In the genomic region with DNA sequence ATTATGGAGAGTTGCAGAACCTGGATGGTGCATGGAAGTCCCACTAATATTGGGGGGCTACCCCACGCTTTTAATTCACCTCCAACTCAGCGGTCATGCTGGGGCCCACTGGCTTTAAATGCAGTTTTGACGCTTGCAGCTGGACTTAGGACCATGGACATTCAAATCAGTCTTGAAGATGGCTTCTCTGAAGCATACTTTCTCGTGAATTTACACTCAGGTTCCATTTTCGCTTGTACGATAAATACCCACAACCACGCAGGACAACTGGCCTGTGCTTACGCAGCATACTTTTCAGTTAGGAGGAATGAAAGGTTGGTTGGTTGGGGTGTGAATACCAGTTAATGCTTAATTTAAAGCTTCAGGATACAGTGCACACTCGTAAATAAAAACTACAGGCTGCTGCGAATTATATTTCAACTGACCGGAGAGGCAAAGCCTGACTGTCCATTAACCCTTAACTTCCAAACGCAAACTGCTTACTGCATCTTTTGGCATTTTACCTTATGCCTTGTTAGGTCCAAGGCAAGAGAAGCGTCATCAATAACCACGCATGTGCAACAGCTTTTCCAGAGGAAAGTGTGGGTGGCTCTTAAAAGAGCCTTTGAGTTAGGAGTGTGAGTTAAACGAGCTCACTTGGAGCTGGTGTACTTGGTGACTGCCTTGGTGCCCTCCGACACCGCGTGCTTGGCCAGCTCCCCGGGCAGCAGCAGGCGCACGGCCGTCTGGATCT, we compare ENCODE assay signal across 9 mouse cellular contexts. TPM values are rescaled to one million over a fixed set of nuclear protein-coding genes. Genes with fewer than 3 reads are reported as not detected.
DNase-seq lines count a peak whose midpoint lies in the region; ATAC-seq and TF ChIP-seq lines count a peak whose summit lies in the region.
"Had no signal": no experiment of that assay in that cellular context is flagged by ENCODE, and none has a peak within 500 bp of the region (broad histone marks: within the 10 kb centered on the region; RNA-seq: fewer than 3 reads in every experiment).

No protein-coding gene starts in this region.

- H3K9me3 ChIP-seq in embryonic facial prominence, embryonic 15.5 days (replicated peaks): no peaks in the 10 kb centered on the region
- no peaks in the 10 kb centered on the region for H3K9me3 ChIP-seq in intestine, embryonic 16.5 days (ENCODE audit: control insufficient read depth, low read length)
- H3K9me3 ChIP-seq in midbrain, postnatal 0 days (ENCODE audit: low read length): no peaks in the 10 kb centered on the region

- peak overlapping the region; percentile 91 for H3K27ac ChIP-seq in embryonic facial prominence, embryonic 15.5 days (replicated peaks)
- peak overlapping the region; percentile 91 for H3K27ac ChIP-seq in intestine, embryonic 16.5 days (ENCODE audit: low read length)
- H3K27ac ChIP-seq in midbrain, postnatal 0 days (ENCODE audit: low read depth, low read length): 0 out of 2 replicates have a peak overlapping the region, but pooled peaks have one; percentile 51

- H3K4me1 ChIP-seq in embryonic facial prominence, embryonic 15.5 days: peaks cover 34% of the 10 kb centered on the region
- peaks cover 16% of the 10 kb centered on the region for H3K4me1 ChIP-seq in intestine, embryonic 16.5 days (ENCODE audit: control insufficient read depth, insufficient read depth, low read length)
- H3K4me1 ChIP-seq in midbrain, postnatal 0 days (ENCODE audit: insufficient read depth, low read length): peaks cover 2% of the 10 kb centered on the region

- WGBS in embryonic facial prominence, embryonic 15.5 days: under 1% methylated on average over 21 of the region's 22 CpGs
- WGBS in intestine, embryonic 16.5 days: under 1% methylated on average over 20 of the region's 22 CpGs
- under 1% methylated on average over 22 of the region's 22 CpGs for WGBS in midbrain, postnatal 0 days

- peak; percentile 14 for DNase-seq in left cerebral cortex, postnatal 4 days
- no peak for DNase-seq in left cerebral cortex, adult 11 months (ENCODE audit: low spot score)
- peak; percentile 28 for DNase-seq in NIH3T3 (ENCODE audit: low read depth)
- no peak for DNase-seq in midbrain, postnatal 0 days (ENCODE audit: low spot score)
- no peak for DNase-seq in urinary bladder, postnatal 10 days (ENCODE audit: low spot score)
- no peak for DNase-seq in adrenal gland, postnatal 36 days

- H3K4me3 ChIP-seq in embryonic facial prominence, embryonic 15.5 days (replicated peaks): peak overlapping the region; percentile 44
- peak overlapping the region; percentile 48 for H3K4me3 ChIP-seq in intestine, embryonic 16.5 days (ENCODE audit: low read length)
- H3K4me3 ChIP-seq in midbrain, postnatal 0 days (ENCODE audit: low read depth, low read length): peak overlapping the region; percentile 38

- intact Hi-C loops in left cerebral cortex, postnatal 4 days (cut with DNase I): no loop called here

- no peak for ATAC-seq in embryonic facial prominence, embryonic 15.5 days (ENCODE audit: insufficient number of reproducible peaks, low FRiP score, low TSS enrichment, low read depth)
- no peak for ATAC-seq in intestine, embryonic 16.5 days
- ATAC-seq in midbrain, postnatal 0 days (ENCODE audit: low FRiP score): no peak

- H3K36me3 ChIP-seq in embryonic facial prominence, embryonic 15.5 days: no peaks in the 10 kb centered on the region
- no peaks in the 10 kb centered on the region for H3K36me3 ChIP-seq in intestine, embryonic 16.5 days (ENCODE audit: control insufficient read depth, insufficient read depth, low read length)
- no peaks in the 10 kb centered on the region for H3K36me3 ChIP-seq in midbrain, postnatal 0 days (ENCODE audit: insufficient read depth, low read length)

- no peak for TF ChIP-seq CTCF in midbrain, postnatal 0 days (IDR thresholded peaks at IDR 0.05)

- peak overlapping the region; percentile 35; the same call in 1 of the 2 replicates for H3K9ac ChIP-seq in embryonic facial prominence, embryonic 15.5 days
- peak overlapping the region; percentile 68 for H3K9ac ChIP-seq in intestine, embryonic 16.5 days (ENCODE audit: low read depth, low read length)
- 0 out of 2 replicates have a peak overlapping the region, but pooled peaks have one; percentile 19 for H3K9ac ChIP-seq in midbrain, postnatal 0 days (replicated peaks; ENCODE audit: low read length, poor library complexity, severe bottlenecking)

- no peaks in the 10 kb centered on the region for H3K27me3 ChIP-seq in embryonic facial prominence, embryonic 15.5 days
- no peaks in the 10 kb centered on the region for H3K27me3 ChIP-seq in intestine, embryonic 16.5 days (replicated peaks; ENCODE audit: control insufficient read depth, insufficient read depth, low read length)
- H3K27me3 ChIP-seq in midbrain, postnatal 0 days (ENCODE audit: insufficient read depth, low read length): no peaks in the 10 kb centered on the region

- peak overlapping the region; percentile 77 for H3K4me2 ChIP-seq in embryonic facial prominence, embryonic 15.5 days (replicated peaks)
- H3K4me2 ChIP-seq in intestine, embryonic 16.5 days (ENCODE audit: low read depth, low read length): peak overlapping the region; percentile 88
- H3K4me2 ChIP-seq in midbrain, postnatal 0 days (ENCODE audit: low read depth, low read length, poor library complexity, severe bottlenecking): peak overlapping the region; percentile 73

RNA-seq across cellular contexts. Expression of gene Hist1h2bl, which starts 0.6 kb away (rescaled TPM):
- 100 to 1,000 TPM; 112 to 115 TPM for total RNA-seq in left cerebral cortex, postnatal 4 days (2021)
- polyA plus RNA-seq in embryonic facial prominence, embryonic 15.5 days (2015; fragmentation: Nextera tagmentation; extraction: Ambion mirVana): 0.60 and 2.0 TPM in 2 replicates
- 2.3 and 2.5 TPM in 2 replicates for polyA plus RNA-seq in intestine, embryonic 16.5 days (2015; fragmentation: Nextera tagmentation; extraction: Ambion mirVana)
- total RNA-seq in midbrain, postnatal 0 days (2014; rRNA removed): 87.0 and 175 TPM in 2 replicates
- polyA plus RNA-seq in midbrain, postnatal 0 days (2015; fragmentation: Nextera tagmentation; extraction: Ambion mirVana): not detected in 2 replicates
- total RNA-seq in adrenal gland, postnatal 36 days (2021): 10 to 100 TPM; 60.4 to 64.6 TPM

RNA-seq across cellular contexts. Expression of gene Hist1h2ai, which starts 0.9 kb away (rescaled TPM):
- 100 to 1,000 TPM; 129 to 178 TPM for total RNA-seq in left cerebral cortex, postnatal 4 days (2021)
- polyA plus RNA-seq in embryonic facial prominence, embryonic 15.5 days (2015; fragmentation: Nextera tagmentation; extraction: Ambion mirVana): 6.9 and 13.7 TPM in 2 replicates
- 10.9 and 17.9 TPM in 2 replicates for polyA plus RNA-seq in intestine, embryonic 16.5 days (2015; fragmentation: Nextera tagmentation; extraction: Ambion mirVana)
- 253 and 398 TPM in 2 replicates for total RNA-seq in midbrain, postnatal 0 days (2014; rRNA removed)
- polyA plus RNA-seq in midbrain, postnatal 0 days (2015; fragmentation: Nextera tagmentation; extraction: Ambion mirVana): 3.2 and 3.5 TPM in 2 replicates
- total RNA-seq in adrenal gland, postnatal 36 days (2021): 10 to 100 TPM in 1 of 2 experiments, 1 to 10 TPM in 1; 7.6 to 50.2 TPM

RNA-seq across cellular contexts. Expression of gene Hist1h3h, which starts 2.2 kb away (rescaled TPM):
- 100 to 1,000 TPM; 159 to 180 TPM for total RNA-seq in left cerebral cortex, postnatal 4 days (2021)
- 6.6 and 7.1 TPM in 2 replicates for polyA plus RNA-seq in embryonic facial prominence, embryonic 15.5 days (2015; fragmentation: Nextera tagmentation; extraction: Ambion mirVana)
- polyA plus RNA-seq in intestine, embryonic 16.5 days (2015; fragmentation: Nextera tagmentation; extraction: Ambion mirVana): 4.8 and 9.5 TPM in 2 replicates
- total RNA-seq in midbrain, postnatal 0 days (2014; rRNA removed): 258 and 532 TPM in 2 replicates
- 2.0 TPM in 1 of 2 replicates, not detected in the other for polyA plus RNA-seq in midbrain, postnatal 0 days (2015; fragmentation: Nextera tagmentation; extraction: Ambion mirVana)
- 10 to 100 TPM; 68.3 to 81.7 TPM for total RNA-seq in adrenal gland, postnatal 36 days (2021)

RNA-seq across cellular contexts. Expression of gene Hist1h2bm, which starts 6.5 kb away (rescaled TPM):
- 10 to 100 TPM; 34.8 to 37.4 TPM for total RNA-seq in left cerebral cortex, postnatal 4 days (2021)
- polyA plus RNA-seq in embryonic facial prominence, embryonic 15.5 days (2015; fragmentation: Nextera tagmentation; extraction: Ambion mirVana): 1.8 and 4.1 TPM in 2 replicates
- polyA plus RNA-seq in intestine, embryonic 16.5 days (2015; fragmentation: Nextera tagmentation; extraction: Ambion mirVana): 1.7 and 3.5 TPM in 2 replicates
- total RNA-seq in midbrain, postnatal 0 days (2014; rRNA removed): 201 and 468 TPM in 2 replicates
- polyA plus RNA-seq in midbrain, postnatal 0 days (2015; fragmentation: Nextera tagmentation; extraction: Ambion mirVana): 0.39 and 0.51 TPM in 2 replicates
- 10 to 100 TPM; 17.4 to 18.8 TPM for total RNA-seq in adrenal gland, postnatal 36 days (2021)

RNA-seq across cellular contexts. Expression of gene Olfr1359, which starts 17.4 kb away (rescaled TPM):
- not detected for total RNA-seq in left cerebral cortex, postnatal 4 days (2021)
- 0.05 and 0.27 TPM in 2 replicates for polyA plus RNA-seq in embryonic facial prominence, embryonic 15.5 days (2015; fragmentation: Nextera tagmentation; extraction: Ambion mirVana)
- not detected in 2 replicates for polyA plus RNA-seq in intestine, embryonic 16.5 days (2015; fragmentation: Nextera tagmentation; extraction: Ambion mirVana)
- not detected in 2 replicates for total RNA-seq in midbrain, postnatal 0 days (2014; rRNA removed)
- not detected in 2 replicates for polyA plus RNA-seq in midbrain, postnatal 0 days (2015; fragmentation: Nextera tagmentation; extraction: Ambion mirVana)
- not detected for total RNA-seq in adrenal gland, postnatal 36 days (2021)
- total RNA-seq: left cerebral cortex, postnatal 36 days had no signal

Comparison
In these comparisons a context has a peak if more than half of its experiments do, and no peak if none do; other contexts are left out.
1. DNase-seq: peak in left cerebral cortex, postnatal 4 days (single experiment) and NIH3T3 (single experiment); none in left cerebral cortex, adult 11 months (single experiment), midbrain, postnatal 0 days (single experiment), urinary bladder, postnatal 10 days (single experiment) and adrenal gland, postnatal 36 days (0 of 2).
2. Peak in every context shown above with its lines, with median percentiles within 50 percentile points of each other: H3K27ac ChIP-seq, H3K4me2 ChIP-seq, H3K4me3 ChIP-seq and H3K9ac ChIP-seq.